Mouse (Mus musculus) C2C12 (cell line): ENCODE measurements around the gene Anks3.

Experiments
- CTCF ChIP-seq: IDR thresholded peaks from one replicate; pipeline ENCODE4 v1.5.1; 2011; ENCODE audit not compliant: control insufficient read depth, insufficient read depth, insufficient read length
- MYOD1 ChIP-seq: IDR thresholded peaks from one replicate; pipeline ENCODE4 v1.6.1; 2011; ENCODE audit warnings: low read depth; ENCODE audit not compliant: control insufficient read depth, insufficient read length

DNA sequence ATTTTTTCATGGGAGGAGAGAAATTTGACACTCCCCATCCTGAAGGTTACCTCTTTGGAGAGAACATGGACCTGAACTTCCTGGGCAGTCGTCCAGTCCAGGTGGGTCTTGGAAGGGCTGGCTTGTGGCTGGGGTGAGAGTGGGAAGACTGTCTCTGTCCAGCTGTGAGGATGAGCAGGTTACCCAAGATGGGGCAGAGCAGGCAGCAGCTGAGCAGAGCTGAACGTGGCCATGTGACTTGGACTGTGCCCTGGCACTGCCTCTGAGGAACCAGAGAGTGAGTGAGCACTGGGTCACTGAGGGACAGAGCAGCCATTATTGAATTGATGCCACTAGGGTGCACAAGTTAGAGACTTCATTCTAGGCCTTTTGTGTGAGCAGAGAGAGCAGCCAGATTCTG is 56.6 kb downstream of the Anks3 start:
- TF ChIP-seq CTCF, result no peak
- TF ChIP-seq MYOD1, result no peak
